Mouse (Mus musculus) bone marrow, adult 2 months (tissue): ENCODE measurements around the gene Suclg2.

Experiments used
- CTCF ChIP-seq: fragments of 200-500 bp; IDR thresholded peaks from 2 replicates; pipeline ENCODE4 v1.5.1; 2011; ENCODE audit warnings: low read length, control low read depth; ENCODE audit not compliant: control insufficient read depth, insufficient read depth
- POLR2A ChIP-seq: fragments of 200-500 bp; IDR thresholded peaks from 2 replicates; pipeline ENCODE4 v1.6.1; 2011; ENCODE audit warnings: low read depth, mild to moderate bottlenecking, control low read depth, low read length, borderline replicate concordance; ENCODE audit not compliant: control insufficient read depth

DNA sequence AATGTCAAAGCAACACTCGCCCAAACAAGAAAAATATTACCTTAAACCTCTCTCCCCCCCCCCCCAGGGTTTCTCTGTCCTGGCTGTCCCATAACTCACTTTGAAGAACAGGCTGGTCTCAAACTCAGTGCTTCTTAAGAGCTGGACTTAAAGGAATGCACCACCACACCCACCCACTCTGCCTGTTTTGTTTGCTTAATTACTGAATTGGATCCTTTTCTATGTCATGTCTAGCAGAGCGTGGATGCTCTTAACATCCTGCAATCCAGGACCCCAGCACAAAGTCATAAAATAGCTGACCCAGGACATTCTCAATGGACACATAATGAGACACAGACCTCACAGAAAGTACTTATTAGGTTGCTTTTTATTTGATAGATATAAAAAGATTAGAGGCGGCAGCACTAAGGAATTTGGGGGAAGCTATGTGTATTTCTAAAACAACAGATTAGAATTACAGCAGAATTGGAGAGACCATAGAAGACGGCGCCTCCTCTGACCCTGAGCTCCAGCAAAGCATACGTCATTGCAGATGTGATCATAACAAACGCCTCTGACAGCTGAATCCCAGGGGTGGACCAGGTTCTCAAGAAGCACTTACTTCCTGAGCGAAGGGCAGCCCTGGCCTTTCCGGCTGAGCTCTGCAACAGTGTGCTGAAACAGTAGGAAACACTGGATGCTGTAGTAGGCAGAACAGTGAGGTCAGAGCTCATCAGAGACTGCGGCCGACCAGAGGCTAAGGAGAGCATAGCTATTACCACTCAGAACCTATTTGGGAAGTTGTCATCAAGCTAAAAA, 13.2 kb upstream of the Suclg2 start:
- TF ChIP-seq POLR2A (no peak), CTCF (no peak)
